Mouse (Mus musculus) liver, embryonic 13.5 days (tissue): ENCODE measurements around the gene Wnt7b. TPM values are rescaled to one million over a fixed set of nuclear protein-coding genes. Genes with fewer than 3 reads are reported as not detected.
A peak's percentile ranks its signal among the peaks of the same experiment; 100 is the strongest.

Experiments used
- ATAC-seq: fragments of 200-750 bp; cut with Nextera tagmentation; 2 replicates; pipeline ENCODE4 v1.8.0; 2017; ENCODE audit warnings: low read depth, mild to moderate bottlenecking, moderate number of reproducible peaks, moderate library complexity
- DNase-seq: peaks from one replicate; pipeline ENCODE4 v3.0.0; 2022
- H3K27ac ChIP-seq: fragments of 300-500 bp; sonication (generic); 2 replicates; pipeline ENCODE4 v1.5.1; 2015; ENCODE audit warnings: moderate library complexity, mild to moderate bottlenecking, inconsistent platforms
- H3K27me3 ChIP-seq: fragments of 300-500 bp; sonication (generic); 2 replicates; pipeline ENCODE4 v1.6.1; 2015; ENCODE audit warnings: mild to moderate bottlenecking, inconsistent platforms
- H3K36me3 ChIP-seq: fragments of 300-500 bp; sonication (generic); 2 replicates; pipeline ENCODE4 v1.6.1; 2015; ENCODE audit warnings: mild to moderate bottlenecking, inconsistent platforms
- H3K4me1 ChIP-seq: fragments of 300-500 bp; sonication (generic); replicated peaks from 2 replicates; pipeline ENCODE4 v1.6.1; 2015; ENCODE audit warnings: inconsistent platforms
- H3K4me2 ChIP-seq: fragments of 300-500 bp; sonication (generic); 2 replicates; pipeline ENCODE4 v1.6.1; 2015; ENCODE audit warnings: inconsistent platforms, mild to moderate bottlenecking, moderate library complexity
- H3K4me3 ChIP-seq: fragments of 300-500 bp; sonication (generic); replicated peaks from 2 replicates; pipeline ENCODE4 v1.5.1; 2015; ENCODE audit warnings: mild to moderate bottlenecking, inconsistent platforms
- H3K9ac ChIP-seq: fragments of 300-500 bp; sonication (generic); 2 replicates; pipeline ENCODE4 v1.6.1; 2015; ENCODE audit warnings: mild to moderate bottlenecking, inconsistent platforms
- H3K9me3 ChIP-seq: fragments of 300-500 bp; sonication (generic); replicated peaks from 2 replicates; pipeline ENCODE4 v1.6.1; 2016; ENCODE audit warnings: inconsistent platforms
- WGBS: fragments of 180-500 bp; shearing (Covaris S2); methylation state at CpG from one replicate; pipeline ENCODE4 v1.1.7; 2015; ENCODE audit not compliant: insufficient replicate concordance; 5-methylcytosine and 5-hydroxymethylcytosine counted together
- polyA plus RNA-seq: library from polyadenylated mRNA; unstranded; fragments of >200 nt; fragmentation: Nextera tagmentation; extraction: Ambion mirVana; gene quantifications from 2 replicates; pipeline ENCODE4 v1.2.1, GENCODE M21; 2015

The Wnt7b gene
- polyA plus RNA-seq, 1 experiment from 2014 or later, result 0.35 TPM

GRCm38 (mm10) chr15:85600696-85601094, 18.4 kb upstream of the Wnt7b start:
- WGBS, result 49% methylated on average over 7 of the region's 7 CpGs
- Histone ChIP-seq H3K27ac (no peak overlapping the region), H3K4me3 (no peak overlapping the region), H3K9ac (no peak overlapping the region), H3K27me3 (peaks cover 10% of the 10 kb centered on the region; the same call in 1 of the 2 replicates), H3K36me3 (no peaks in the 10 kb centered on the region), H3K9me3 (no peaks in the 10 kb centered on the region), H3K4me1 (no peaks in the 10 kb centered on the region), H3K4me2 (no peak overlapping the region)
- no peak for ATAC-seq
- DNase-seq, result no peak

DNA sequence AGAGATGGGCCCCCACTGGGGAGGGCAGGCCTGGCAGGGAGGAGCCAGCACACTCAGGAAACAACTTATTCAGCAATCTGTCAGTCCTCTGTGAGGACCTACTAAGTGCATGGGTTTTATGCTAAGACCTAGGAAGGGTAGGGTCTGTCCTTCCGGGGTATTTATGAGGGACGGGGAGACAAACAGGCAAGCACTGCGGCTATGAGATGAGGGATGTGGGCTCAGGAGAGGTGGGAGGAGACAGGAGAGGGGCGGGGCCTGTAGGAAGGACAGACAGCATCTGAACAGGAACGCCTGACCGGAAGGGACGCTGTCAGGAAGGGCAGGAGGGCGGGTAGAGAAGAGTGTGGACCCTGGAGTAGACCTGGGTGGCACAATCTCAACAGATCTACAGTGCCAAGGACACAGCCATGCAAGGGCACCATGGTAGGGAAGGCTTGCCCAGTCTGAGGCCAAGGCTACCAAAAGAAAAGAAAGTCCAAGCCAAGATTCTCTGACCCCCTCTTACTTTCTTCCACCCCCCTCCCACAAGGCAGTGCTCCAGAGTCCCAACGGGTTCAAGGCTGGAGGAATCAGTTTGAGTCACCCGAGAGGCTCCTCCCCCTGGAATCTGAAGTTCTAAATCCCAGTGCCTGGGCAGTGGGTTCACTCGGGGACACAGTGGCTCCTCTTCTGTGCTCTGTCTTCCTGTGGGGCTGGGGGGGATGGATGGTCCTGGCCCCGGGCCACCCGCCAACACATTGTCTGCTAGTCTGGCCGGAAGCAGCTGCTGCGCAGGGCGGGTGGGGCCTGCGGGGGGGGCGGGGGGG, 17.8 kb upstream of the Wnt7b start:
- Histone ChIP-seq H3K27me3 (peaks cover 6% of the 10 kb centered on the region; the same call in 1 of the 2 replicates), H3K9ac (no peak overlapping the region), H3K4me1 (no peaks in the 10 kb centered on the region), H3K4me2 (no peak overlapping the region), H3K4me3 (no peak overlapping the region), H3K9me3 (no peaks in the 10 kb centered on the region), H3K36me3 (no peaks in the 10 kb centered on the region), H3K27ac (no peak overlapping the region)
- DNase-seq, result no peak
- ATAC-seq, result 0 out of 2 replicates have a peak, but pooled peaks have one; percentile 13
- WGBS, result 14% methylated on average over 18 of the region's 18 CpGs

DNA sequence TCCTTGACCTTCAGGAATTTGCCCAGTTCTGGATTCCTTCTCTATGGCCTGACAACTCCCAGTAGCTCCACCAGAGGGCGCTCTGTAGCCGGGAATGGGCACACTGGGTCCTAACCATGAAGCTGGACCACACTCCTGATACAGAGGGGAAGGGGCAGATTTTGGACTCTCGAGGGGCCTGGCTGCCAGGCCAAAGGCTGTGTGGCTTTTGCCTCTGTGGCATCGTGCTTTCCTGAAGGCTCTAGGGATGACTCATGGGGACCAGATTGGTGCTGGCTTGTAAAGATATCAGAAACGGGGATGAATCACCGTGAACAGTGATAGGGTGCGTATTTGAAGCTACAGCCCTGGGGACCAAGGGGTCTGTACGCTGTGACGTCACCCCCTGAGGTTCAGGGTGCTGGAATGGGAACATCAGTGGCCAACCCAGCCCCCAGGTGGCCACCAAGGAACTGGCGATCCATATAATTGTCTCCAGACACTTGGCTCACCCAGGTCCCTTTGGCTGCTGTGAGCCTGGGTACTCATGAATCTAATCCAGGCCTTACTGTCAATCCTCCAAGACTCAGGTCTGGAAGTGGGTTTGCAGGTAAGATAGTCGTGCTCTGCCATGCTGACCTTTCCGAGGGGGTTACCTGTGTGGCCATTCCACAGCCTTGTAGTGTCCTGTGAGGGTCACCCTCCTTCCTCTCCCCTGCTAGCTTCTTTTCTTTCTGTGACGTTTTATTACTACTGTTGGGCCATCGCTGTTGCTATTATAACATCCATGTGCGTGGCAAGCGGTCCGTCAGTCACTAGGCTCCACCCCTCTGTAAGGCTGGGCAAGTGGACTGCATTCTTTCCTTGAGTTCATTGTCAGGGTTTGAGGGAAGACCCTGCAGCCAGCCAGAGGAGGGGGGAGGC, 17.0 kb upstream of the Wnt7b start:
- Histone ChIP-seq H3K4me3 (no peak overlapping the region), H3K4me2 (no peak overlapping the region), H3K9me3 (no peaks in the 10 kb centered on the region), H3K36me3 (no peaks in the 10 kb centered on the region), H3K9ac (no peak overlapping the region), H3K4me1 (no peaks in the 10 kb centered on the region), H3K27ac (no peak overlapping the region), H3K27me3 (peaks cover 6% of the 10 kb centered on the region; the same call in 1 of the 2 replicates)
- 42% methylated on average over 17 of the region's 17 CpGs for whole genome bisulfite sequencing
- DNase-seq, result no peak
- no peak for ATAC-seq

DNA sequence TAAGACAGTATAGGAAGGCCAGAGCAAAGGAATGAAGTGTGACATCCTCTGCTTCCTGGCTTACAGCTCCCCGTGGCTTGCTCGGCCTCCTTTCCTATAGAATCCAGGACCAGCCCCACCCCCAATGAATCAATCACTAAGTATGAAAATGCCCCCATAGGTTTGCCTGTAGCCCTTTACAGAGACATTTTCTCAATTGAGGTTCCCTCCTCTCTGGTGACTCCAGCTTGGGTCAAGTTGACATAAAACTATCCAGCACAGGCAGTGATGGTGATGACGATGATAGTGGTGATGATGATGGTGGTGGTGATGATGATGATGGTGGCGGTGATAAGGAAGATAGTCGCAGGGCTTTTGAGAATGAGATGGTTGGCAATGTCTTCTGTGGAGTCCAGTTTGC, 16.2 kb upstream of the Wnt7b start:
- no peaks in the 10 kb centered on the region for H3K9me3 ChIP-seq
- no peak for ATAC-seq
- peaks cover 6% of the 10 kb centered on the region; the same call in 1 of the 2 replicates for H3K27me3 ChIP-seq
- H3K36me3 ChIP-seq, result no peaks in the 10 kb centered on the region
- no peak overlapping the region for H3K4me2 ChIP-seq
- DNase-seq, result no peak
- no peak overlapping the region for H3K27ac ChIP-seq
- no peaks in the 10 kb centered on the region for H3K4me1 ChIP-seq
- 47% methylated on average over 5 of the region's 5 CpGs for WGBS
- H3K9ac ChIP-seq, result no peak overlapping the region
- no peak overlapping the region for H3K4me3 ChIP-seq

- Histone ChIP-seq H3K4me3 (no peak overlapping the region), H3K9me3 (no peaks in the 10 kb centered on the region), H3K36me3 (no peaks in the 10 kb centered on the region), H3K9ac (no peak overlapping the region), H3K27me3 (peaks cover 6% of the 10 kb centered on the region; the same call in 1 of the 2 replicates), H3K27ac (no peak overlapping the region), H3K4me2 (no peak overlapping the region), H3K4me1 (no peaks in the 10 kb centered on the region)
- 49% methylated on average over 3 of the region's 3 CpGs for WGBS
- DNase-seq (no peak), ATAC-seq (no peak)
Measured at GRCm38 (mm10) chr15:85597403-85597802, 15.1 kb upstream of the Wnt7b start.

GRCm38 (mm10) chr15:85592674-85593073, 10.4 kb upstream of the Wnt7b start:
- Histone ChIP-seq H3K27ac (no peak overlapping the region), H3K27me3 (no peaks in the 10 kb centered on the region), H3K36me3 (no peaks in the 10 kb centered on the region), H3K4me1 (no peaks in the 10 kb centered on the region), H3K9me3 (no peaks in the 10 kb centered on the region), H3K9ac (no peak overlapping the region), H3K4me2 (no peak overlapping the region), H3K4me3 (no peak overlapping the region)
- no peak for ATAC-seq
- no peak for DNase-seq
- WGBS, result 16% methylated on average over 4 of the region's 4 CpGs

GRCm38 (mm10) chr15:85590831-85591230, 8.6 kb upstream of the Wnt7b start:
- H3K36me3 ChIP-seq, result no peaks in the 10 kb centered on the region
- H3K9ac ChIP-seq, result no peak overlapping the region
- H3K4me1 ChIP-seq, result no peaks in the 10 kb centered on the region
- peaks cover 10% of the 10 kb centered on the region; the same call in 1 of the 2 replicates for H3K27me3 ChIP-seq
- WGBS, result 86% methylated on average over 10 of the region's 10 CpGs
- H3K4me2 ChIP-seq, result no peak overlapping the region
- DNase-seq (no peak), ATAC-seq (no peak)
- no peaks in the 10 kb centered on the region for H3K9me3 ChIP-seq
- no peak overlapping the region for H3K27ac ChIP-seq
- no peak overlapping the region for H3K4me3 ChIP-seq

DNA sequence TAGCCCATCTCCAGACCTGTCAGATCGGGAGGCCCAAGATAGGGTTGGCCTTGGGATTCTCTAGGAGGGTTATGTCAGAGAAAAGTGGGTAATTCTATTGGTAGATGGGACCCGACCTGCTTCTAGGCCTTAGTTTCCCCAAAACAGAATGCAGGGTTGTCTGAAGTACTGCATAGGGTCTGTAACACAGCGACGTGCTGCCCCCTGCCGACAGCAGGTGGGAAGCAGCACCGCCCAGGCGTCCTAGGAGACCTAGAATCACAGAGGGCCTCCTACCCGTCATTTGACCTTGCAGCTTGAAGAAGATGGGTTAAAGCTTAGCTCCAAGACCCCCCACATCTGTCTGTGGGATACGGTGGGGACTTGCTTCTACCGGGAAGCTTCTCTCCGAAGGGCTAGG, 1.2 kb upstream of the Wnt7b start:
- Histone ChIP-seq H3K9me3 (no peaks in the 10 kb centered on the region), H3K27ac (no peak overlapping the region), H3K36me3 (no peaks in the 10 kb centered on the region), H3K4me1 (peaks cover 7% of the 10 kb centered on the region; the same call in 1 of the 2 replicates), H3K4me2 (no peak overlapping the region), H3K27me3 (peaks cover 79% of the 10 kb centered on the region), H3K4me3 (no peak overlapping the region), H3K9ac (no peak overlapping the region)
- peak; percentile 18 for DNase-seq
- WGBS, result 2% methylated on average over 11 of the region's 11 CpGs
- ATAC-seq, result no peak

- no peak overlapping the region for H3K4me2 ChIP-seq
- H3K9me3 ChIP-seq, result no peaks in the 10 kb centered on the region
- no peak overlapping the region for H3K9ac ChIP-seq
- ATAC-seq (no peak), DNase-seq (peak; percentile 24)
- H3K4me3 ChIP-seq, result no peak overlapping the region
- under 1% methylated on average over 8 of the region's 8 CpGs for whole genome bisulfite sequencing
- no peak overlapping the region for H3K27ac ChIP-seq
- H3K36me3 ChIP-seq, result no peaks in the 10 kb centered on the region
- peaks cover 84% of the 10 kb centered on the region for H3K27me3 ChIP-seq
- peaks cover 7% of the 10 kb centered on the region; the same call in 1 of the 2 replicates for H3K4me1 ChIP-seq
Measured at GRCm38 (mm10) chr15:85583024-85583423, 751 bp upstream of the Wnt7b start.

DNA sequence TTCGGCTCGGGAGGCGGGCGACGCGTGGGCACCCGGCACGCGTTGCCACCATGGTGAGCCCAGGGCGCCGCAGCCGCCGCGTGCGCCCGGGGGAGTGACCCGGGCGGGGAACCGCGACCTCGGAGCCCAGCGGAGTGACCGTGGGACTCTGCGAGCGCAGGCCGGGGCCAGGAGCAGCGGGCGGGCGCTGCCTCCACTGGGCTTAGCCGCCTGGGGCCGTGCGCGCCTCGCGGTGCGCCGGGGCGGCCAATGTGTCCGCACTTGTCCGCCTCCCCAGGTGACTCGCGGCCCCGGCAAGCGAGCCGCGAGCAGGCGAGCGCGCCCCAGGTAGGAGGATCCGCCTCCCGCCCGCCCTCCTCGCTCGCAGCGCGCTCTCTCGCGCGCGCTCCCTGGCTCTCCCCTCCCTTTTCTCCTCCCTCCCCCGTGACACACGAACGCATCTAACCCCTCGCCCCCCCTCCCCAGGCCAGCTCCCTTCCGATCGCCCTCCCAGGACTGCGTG, 659 bp downstream of the Wnt7b start:
- H3K4me3 ChIP-seq, result peak overlapping the region; percentile 46
- no peaks in the 10 kb centered on the region for H3K9me3 ChIP-seq
- no peak overlapping the region for H3K27ac ChIP-seq
- 2% methylated on average over 60 of the region's 67 CpGs for WGBS
- H3K4me2 ChIP-seq, result peak overlapping the region; percentile 60
- peaks cover 7% of the 10 kb centered on the region; the same call in 1 of the 2 replicates for H3K4me1 ChIP-seq
- DNase-seq (no peak), ATAC-seq (no peak)
- no peak overlapping the region for H3K9ac ChIP-seq
- no peaks in the 10 kb centered on the region for H3K36me3 ChIP-seq
- peaks cover 92% of the 10 kb centered on the region for H3K27me3 ChIP-seq

DNA sequence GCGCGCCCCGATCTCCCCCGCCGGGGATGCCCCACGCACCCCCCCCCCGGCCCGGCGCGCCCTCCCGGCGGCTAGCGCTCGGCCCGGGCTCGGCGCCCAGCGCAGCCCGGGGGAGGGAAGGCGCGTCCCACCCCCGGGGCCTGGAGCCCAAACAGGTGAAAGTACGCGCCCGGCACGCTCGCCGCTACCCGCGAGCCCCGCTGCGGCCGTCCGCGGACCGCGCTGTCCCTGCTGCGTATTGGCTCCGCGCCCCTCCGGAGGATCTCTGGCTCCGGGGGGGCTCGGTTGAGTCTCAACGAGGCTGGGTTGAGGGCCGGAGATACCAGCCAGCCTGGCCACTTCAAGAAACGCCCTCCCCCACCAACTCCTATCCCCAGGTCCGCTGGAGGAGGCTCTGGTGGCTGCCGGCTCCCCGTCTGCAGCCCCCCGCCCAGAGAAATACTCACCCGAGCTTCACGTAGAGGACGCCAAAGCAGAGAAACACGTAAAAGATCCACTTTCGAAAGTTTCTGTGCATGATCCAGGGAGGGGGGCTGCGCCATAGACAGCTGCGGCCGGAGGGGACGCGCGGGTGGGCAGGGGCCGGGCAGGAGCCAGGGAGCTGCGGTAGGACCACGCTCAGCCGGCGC, 1.2 kb downstream of the Wnt7b start:
- Histone ChIP-seq H3K4me1 (peaks cover 7% of the 10 kb centered on the region; the same call in 1 of the 2 replicates), H3K36me3 (no peaks in the 10 kb centered on the region), H3K27ac (no peak overlapping the region), H3K27me3 (peaks cover 96% of the 10 kb centered on the region), H3K4me2 (peak overlapping the region; percentile 60), H3K9me3 (no peaks in the 10 kb centered on the region), H3K9ac (no peak overlapping the region), H3K4me3 (peak overlapping the region; percentile 46)
- DNase-seq, result no peak
- WGBS, result under 1% methylated on average over 49 of the region's 66 CpGs
- ATAC-seq, result no peak
